Mouse (Mus musculus): ENCODE results near the gene Slc35e3.
"Not testable (repeated sequence)": the region's sequence is repeated elsewhere in the genome, so short reads cannot be mapped to it uniquely, and the experiment has no call there.

Slc35e3 gene

DNA sequence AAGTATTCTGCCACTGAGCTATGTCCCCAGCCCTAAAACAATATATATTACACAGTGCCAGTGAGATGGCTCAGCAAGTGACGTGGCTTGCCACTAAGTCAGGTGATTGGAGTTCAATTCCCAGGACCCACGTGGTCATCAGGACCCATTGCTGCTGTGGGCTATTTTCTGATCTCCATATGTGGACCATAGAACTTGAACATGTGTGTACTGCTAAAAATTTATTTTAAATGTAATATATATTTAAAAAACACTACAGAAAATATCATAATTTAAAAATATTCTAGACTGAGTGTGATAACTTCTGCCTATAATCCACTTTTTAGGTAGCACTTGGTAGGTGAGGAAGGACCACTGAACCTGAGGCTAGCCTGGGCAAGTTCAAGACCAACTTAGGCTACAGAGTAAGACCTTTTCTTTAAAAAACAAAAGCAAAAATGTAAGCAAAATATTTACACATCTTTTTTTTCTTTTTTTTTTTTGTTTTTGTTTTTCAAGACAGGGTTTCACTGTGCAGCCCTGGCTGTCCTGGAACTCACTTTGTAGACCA lies 16.2 kb upstream of the Slc35e3 start:
- no peak for DNase-seq (ENCODE audit: low read depth)

DNA sequence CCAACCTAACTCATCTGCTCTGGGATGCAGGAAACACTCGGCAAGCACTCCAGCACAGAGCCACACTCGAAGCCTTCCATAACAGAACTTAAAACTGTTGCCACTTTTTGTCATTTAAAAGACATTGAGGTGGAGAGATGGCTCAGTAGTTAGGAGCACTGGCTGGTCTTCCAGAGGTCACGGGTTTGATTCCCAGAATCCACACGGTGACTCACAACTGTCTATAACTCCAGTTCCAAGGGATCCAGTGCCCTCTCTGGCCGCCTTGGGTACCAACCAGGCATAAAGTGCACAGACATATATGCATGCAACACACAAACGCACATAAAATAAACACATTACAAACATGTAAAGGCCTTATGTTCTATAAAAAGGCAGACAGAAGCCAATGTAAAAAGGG lies 15.4 kb upstream of the Slc35e3 start:
- DNase-seq (ENCODE audit: low read depth), result no peak

DNA sequence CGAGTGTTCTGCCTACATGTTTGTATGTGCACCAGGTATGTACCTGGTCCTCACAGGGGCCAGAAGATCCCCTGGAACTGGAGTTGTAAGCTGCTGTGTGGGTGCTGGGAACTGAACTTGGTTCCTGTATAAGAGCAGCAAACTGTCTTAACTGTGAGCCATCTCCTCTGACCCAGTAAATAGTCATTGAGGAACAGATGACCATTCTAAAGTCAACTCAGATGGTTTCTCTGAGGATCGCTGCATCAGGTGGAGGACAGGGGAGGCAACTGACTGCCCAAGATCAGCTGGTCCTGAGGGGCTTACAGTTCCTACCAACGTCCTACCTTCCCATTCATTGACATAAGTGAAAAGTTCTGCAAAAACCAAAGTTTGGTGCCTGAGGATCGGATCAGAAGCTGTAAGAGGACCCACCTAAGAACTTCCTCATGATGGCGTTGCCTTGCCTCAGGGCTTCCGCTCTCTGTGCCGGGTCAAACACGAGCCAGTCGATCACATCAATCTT lies 14.7 kb upstream of the Slc35e3 start:
- no peak for DNase-seq (ENCODE audit: low read depth)

- DNase-seq (ENCODE audit: low read depth), result no peak
Observed at GRCm38 (mm10) chr10:117759844-117760630, 13.9 kb upstream of the Slc35e3 start.

GRCm38 (mm10) chr10:117758749-117759727 lies 12.9 kb upstream of the Slc35e3 start:
- no peak for DNase-seq (ENCODE audit: low read depth)

DNA sequence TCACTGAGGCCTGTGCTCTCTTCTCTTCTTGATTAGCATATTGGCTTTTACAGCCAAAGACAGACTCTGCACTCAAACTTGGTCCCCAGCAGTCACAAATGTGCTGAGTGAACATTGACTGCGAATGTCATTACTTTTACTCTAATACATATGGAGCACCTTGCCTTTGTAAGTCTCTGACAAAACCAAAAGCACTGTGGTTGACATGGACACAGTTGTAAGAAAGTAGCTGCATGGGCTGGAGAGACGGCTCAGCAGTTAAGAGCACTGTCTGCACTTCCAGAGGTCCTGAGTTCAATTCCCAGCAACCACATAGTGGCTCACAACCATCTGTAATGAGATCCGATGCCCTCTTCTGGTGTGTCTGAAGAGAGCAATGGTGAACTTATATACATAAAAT lies 12.2 kb upstream of the Slc35e3 start:
- not testable (repeated sequence) for DNase-seq (ENCODE audit: low read depth)

GRCm38 (mm10) chr10:117757796-117758342 lies 11.7 kb upstream of the Slc35e3 start:
- no peak for DNase-seq (ENCODE audit: low read depth)

DNA sequence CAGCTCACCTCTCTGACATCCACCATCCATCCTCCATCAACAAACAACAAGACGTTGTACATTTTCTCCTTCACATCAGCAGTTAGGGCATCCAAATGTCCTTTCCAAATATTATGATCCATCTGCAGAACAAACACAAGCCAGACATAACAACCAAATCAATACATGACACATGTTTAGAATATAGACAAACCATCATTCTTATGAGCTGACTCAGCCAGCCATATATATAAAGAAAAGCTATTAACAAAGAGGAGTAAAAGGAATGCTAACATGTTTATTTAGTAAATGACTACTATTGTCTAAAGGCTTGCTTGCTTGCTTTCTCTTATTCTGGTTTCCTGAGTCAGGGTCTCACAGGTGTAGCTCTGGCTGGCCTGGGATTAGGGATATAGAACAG lies 11.1 kb upstream of the Slc35e3 start:
- no peak for DNase-seq (ENCODE audit: low read depth)

DNA sequence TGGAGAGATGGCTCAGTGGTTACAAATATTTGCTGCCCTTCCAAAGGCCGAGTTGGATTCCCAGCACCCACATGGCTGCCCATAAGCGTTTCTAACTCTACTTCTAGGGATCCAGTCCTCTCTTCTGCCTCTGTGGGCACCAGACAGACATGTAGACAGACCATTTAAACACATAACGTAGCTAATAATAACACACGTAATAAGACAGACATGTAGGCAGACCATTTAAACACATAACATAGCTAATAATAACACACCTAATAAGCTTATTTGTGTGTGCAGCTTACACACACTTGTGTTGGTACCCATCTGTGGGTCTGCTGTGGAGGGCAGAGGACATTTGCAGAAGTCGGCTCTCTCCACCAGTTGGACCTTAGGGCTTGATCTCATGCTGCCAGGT lies 10.6 kb upstream of the Slc35e3 start:
- DNase-seq (ENCODE audit: low read depth), result no peak

GRCm38 (mm10) chr10:117755799-117756467 lies 9.8 kb upstream of the Slc35e3 start:
- DNase-seq (ENCODE audit: low read depth), result no peak

- DNase-seq (ENCODE audit: low read depth), result no peak
Observed at GRCm38 (mm10) chr10:117755086-117755798, 9.1 kb upstream of the Slc35e3 start.

- no peak for DNase-seq (ENCODE audit: low read depth)
Observed at GRCm38 (mm10) chr10:117754609-117754940, 8.4 kb upstream of the Slc35e3 start.

DNA sequence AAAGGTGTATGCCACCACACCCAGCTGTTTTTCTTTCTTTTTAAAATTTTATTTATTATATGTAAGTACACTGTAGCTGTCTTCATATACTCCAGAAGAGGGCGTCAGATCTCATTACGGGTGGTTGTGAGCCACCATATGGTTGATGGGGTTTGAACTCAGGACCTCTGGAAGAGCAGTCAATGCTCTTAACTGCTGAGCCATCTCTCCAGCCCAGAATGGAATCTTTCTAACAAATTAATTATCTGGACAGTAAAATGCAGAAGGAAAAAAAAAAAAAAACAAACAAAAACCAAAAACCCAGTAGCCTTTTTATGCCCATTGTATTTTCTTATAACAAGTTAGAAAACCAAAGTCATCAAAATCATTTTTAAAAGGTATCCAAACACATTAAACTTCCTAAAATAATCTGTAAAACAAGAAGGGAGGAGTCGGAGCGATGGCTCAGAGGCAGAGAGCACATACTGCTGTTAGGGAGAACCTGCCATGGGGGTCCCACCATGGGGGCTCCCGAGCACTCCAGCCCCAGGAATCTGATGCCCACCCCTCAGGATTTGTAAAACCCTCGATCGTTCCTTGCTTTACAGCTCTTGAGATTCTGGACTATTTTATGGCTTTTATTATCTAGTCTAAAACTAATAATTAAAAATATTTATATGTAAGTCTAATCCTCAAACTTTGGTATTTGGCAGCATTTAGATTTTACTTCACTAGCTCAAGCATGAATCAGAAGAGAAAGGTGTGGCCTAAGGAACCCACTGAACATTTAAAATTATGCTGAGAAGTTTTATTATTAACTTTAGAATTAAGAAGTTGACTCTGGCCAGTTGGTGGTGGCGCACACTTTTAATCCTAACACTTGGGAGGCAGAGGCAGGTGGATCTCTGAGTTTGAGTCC lies 7.8 kb upstream of the Slc35e3 start:
- no peak for DNase-seq (ENCODE audit: low read depth)

GRCm38 (mm10) chr10:117752851-117753647 lies 6.9 kb upstream of the Slc35e3 start:
- DNase-seq (ENCODE audit: low read depth), result no peak

GRCm38 (mm10) chr10:117752304-117752821 lies 6.2 kb upstream of the Slc35e3 start:
- no peak for DNase-seq (ENCODE audit: low read depth)

DNA sequence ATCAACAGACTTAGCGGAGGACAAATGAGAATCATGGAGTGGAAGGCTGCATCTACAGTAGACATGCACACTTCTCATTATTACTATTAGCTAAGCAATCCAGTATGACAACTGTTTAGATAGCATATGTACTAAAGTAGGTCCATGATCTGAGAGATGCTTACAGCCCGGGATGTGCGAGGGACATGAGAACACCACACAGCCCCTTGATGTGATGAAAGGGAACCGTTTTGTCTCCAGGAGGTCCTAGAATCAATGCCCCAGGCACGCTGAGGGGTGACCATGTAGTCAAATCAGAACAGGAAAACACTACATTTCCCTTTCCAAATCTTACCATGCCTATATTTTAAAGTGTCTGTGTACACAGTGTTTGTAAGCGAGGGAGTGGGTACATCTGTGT lies 5.6 kb upstream of the Slc35e3 start:
- no peak for DNase-seq (ENCODE audit: low read depth)

DNA sequence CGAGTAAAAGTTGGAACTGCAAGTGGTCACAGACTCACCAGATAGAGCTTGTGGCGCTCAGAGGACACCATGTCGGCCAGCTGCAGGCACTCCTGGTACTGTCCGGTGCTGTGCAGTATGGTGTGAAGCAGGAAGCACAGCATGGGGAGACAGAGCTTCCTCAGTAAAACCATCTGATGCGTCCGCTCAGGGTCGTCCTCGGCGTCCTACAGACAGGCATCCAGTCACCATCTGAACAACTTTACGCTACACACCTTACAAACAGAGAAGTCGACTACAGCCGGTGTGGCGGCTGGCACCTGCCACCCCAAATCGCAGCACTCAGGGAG lies 5.1 kb upstream of the Slc35e3 start:
- no peak for DNase-seq (ENCODE audit: low read depth)

GRCm38 (mm10) chr10:117750529-117751281 lies 4.5 kb upstream of the Slc35e3 start:
- no peak for DNase-seq (ENCODE audit: low read depth)

Data from fibroblast of lung, adult 2 months (primary cell).